Mouse (Mus musculus): Measurements from ENCODE around the gene 4930518I15Rik. TPM values are rescaled to one million over a fixed set of nuclear protein-coding genes. Genes with fewer than 3 reads are reported as not detected.

4930518I15Rik gene
- polyA plus RNA-seq, 1 experiment from 2014 or later, result 10.7 TPM

Other genes with a start within 250 kb of the 4930518I15Rik start
- 202 and 215 TPM in 2 replicates for gene Dlgap4, start 244.2 kb downstream of the 4930518I15Rik start, polyA plus RNA-seq (2016; fragmentation: Nextera tagmentation; extraction: Ambion mirVana)
- gene Myl9, start 82.5 kb downstream of the 4930518I15Rik start, polyA plus RNA-seq (2016; fragmentation: Nextera tagmentation; extraction: Ambion mirVana), result 122 and 144 TPM in 2 replicates
- gene Tgif2, start 17.9 kb downstream of the 4930518I15Rik start, polyA plus RNA-seq (2016; fragmentation: Nextera tagmentation; extraction: Ambion mirVana), result 60.1 and 64.4 TPM in 2 replicates
- 170 and 175 TPM in 2 replicates for gene Rab5if, start 5.2 kb upstream of the 4930518I15Rik start, polyA plus RNA-seq (2016; fragmentation: Nextera tagmentation; extraction: Ambion mirVana)
- 0.23 and 0.34 TPM in 2 replicates for gene Sla2, start 29.2 kb upstream of the 4930518I15Rik start, polyA plus RNA-seq (2016; fragmentation: Nextera tagmentation; extraction: Ambion mirVana)
- gene Ndrg3, start 134.1 kb upstream of the 4930518I15Rik start, polyA plus RNA-seq (2016; fragmentation: Nextera tagmentation; extraction: Ambion mirVana), result 55.6 and 58.7 TPM in 2 replicates
- 35.1 and 36.5 TPM in 2 replicates for gene Dsn1, start 149.2 kb upstream of the 4930518I15Rik start, polyA plus RNA-seq (2016; fragmentation: Nextera tagmentation; extraction: Ambion mirVana)
- 7.7 and 8.6 TPM in 2 replicates for gene Soga1, start 221.3 kb upstream of the 4930518I15Rik start, polyA plus RNA-seq (2016; fragmentation: Nextera tagmentation; extraction: Ambion mirVana)
- gene Tldc2, start 229.1 kb upstream of the 4930518I15Rik start, polyA plus RNA-seq (2016; fragmentation: Nextera tagmentation; extraction: Ambion mirVana), result not detected in 2 replicates